Mouse (Mus musculus): ENCODE data around the gene Bpnt1. TPM values are rescaled to one million over a fixed set of nuclear protein-coding genes. Genes with fewer than 3 reads are reported as not detected.

Gene Bpnt1
- total RNA-seq, 1 experiment: 50.6 TPM

DNA sequence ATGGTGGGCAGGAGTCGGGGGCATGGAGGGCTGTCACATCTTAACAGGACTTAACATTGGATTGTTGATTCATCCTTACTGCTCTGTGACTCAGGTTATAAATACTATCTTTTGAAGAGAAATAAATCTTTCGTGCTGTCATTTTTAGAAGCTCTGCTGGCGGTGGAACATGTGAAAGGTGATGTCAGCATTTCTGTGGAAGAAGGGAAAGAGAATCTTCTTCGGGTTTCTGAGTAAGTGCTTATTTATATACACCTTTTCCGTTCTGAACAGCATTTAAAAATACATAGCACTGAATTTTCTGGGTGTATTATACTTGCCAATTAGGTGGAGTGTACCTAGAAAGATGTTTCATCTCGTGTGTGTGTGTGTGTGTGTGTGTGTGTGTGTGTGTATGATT is 35.4 kb downstream of the Bpnt1 start:
- no peak for DNase-seq (ENCODE audit: low read depth, low spot score)
- no peak overlapping the region for H3K27ac ChIP-seq (ENCODE audit: insufficient read depth, low read depth, low read length, poor library complexity, severe bottlenecking)
- no peak overlapping the region for H3K9ac ChIP-seq (ENCODE audit: insufficient read depth, low read depth, low read length, poor library complexity, severe bottlenecking)
- TF ChIP-seq HCFC1 (IDR thresholded peaks at IDR 0.05; ENCODE audit: borderline replicate concordance, insufficient read depth, low read length): no peak
- TF ChIP-seq ZC3H11A (IDR thresholded peaks at IDR 0.05; ENCODE audit: borderline replicate concordance, low read depth, low read length): no peak
- TF ChIP-seq CHD2 (IDR thresholded peaks at IDR 0.05; ENCODE audit: low read depth, low read length): no peak
- no peak for TF ChIP-seq MAFK (IDR thresholded peaks at IDR 0.05; ENCODE audit: insufficient read depth, low read depth, low read length)
- TF ChIP-seq ZNF384 (IDR thresholded peaks at IDR 0.05; ENCODE audit: low read depth, low read length): no peak
- H3K36me3 ChIP-seq (ENCODE audit: control insufficient read depth, insufficient read depth, low read length, poor library complexity, severe bottlenecking): peaks cover 9% of the 10 kb centered on the region
- in situ Hi-C loops (cut with MboI; ENCODE audit: low sequenced_read_pairs in 2 of 2, unreplicated experiment in 2 of 2): no loop called here
- H3K4me1 ChIP-seq (ENCODE audit: control insufficient read depth in 2 of 2, insufficient read depth in 2 of 2, low read length in 2 of 2, poor library complexity in 1 of 2): peaks cover 0 to 5% of the 10 kb centered on the region in 2 experiments; a peak in 1 of 4 replicates
- no peak overlapping the region for H3K4me3 ChIP-seq (ENCODE audit: insufficient read depth in 1 of 2, low read depth in 1 of 2, low read length in 2 of 2, poor library complexity in 1 of 2, severe bottlenecking in 1 of 2)
- no peaks in the 10 kb centered on the region for H3K9me3 ChIP-seq (ENCODE audit: control insufficient read depth, insufficient read depth, low read depth, low read length)

DNA sequence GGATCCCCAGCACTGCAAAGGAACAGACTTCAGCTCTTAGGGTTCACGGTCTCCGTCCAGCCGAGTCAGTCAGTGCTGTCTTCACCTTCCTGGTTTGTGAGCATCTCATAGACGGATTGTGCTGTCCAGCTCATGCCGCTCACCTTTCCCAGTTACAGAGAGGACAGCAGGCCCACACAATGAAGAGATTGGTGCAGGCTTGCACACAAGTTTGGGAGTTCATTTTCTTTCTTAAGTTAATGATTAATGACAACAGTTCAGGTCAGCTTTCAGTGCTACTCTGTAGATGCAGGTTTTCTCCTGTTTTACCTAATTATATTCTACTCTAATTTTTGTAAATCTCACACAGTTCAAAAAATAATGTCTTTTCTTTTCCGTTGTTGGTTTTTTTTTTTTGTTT is 38.0 kb downstream of the Bpnt1 start:
- TF ChIP-seq ZC3H11A (IDR thresholded peaks at IDR 0.05; ENCODE audit: borderline replicate concordance, low read depth, low read length) (no peak), CHD2 (IDR thresholded peaks at IDR 0.05; ENCODE audit: low read depth, low read length) (no peak), ZNF384 (IDR thresholded peaks at IDR 0.05; ENCODE audit: low read depth, low read length) (no peak), MAFK (IDR thresholded peaks at IDR 0.05; ENCODE audit: insufficient read depth, low read depth, low read length) (no peak), HCFC1 (IDR thresholded peaks at IDR 0.05; ENCODE audit: borderline replicate concordance, insufficient read depth, low read length) (no peak)
- Histone ChIP-seq H3K9me3 (ENCODE audit: control insufficient read depth, insufficient read depth, low read depth, low read length) (no peaks in the 10 kb centered on the region), H3K36me3 (ENCODE audit: control insufficient read depth, insufficient read depth, low read length, poor library complexity, severe bottlenecking) (peaks cover 24% of the 10 kb centered on the region), H3K4me3 (ENCODE audit: insufficient read depth in 1 of 2, low read depth in 1 of 2, low read length in 2 of 2, poor library complexity in 1 of 2, severe bottlenecking in 1 of 2) (no peak overlapping the region), H3K27ac (ENCODE audit: insufficient read depth, low read depth, low read length, poor library complexity, severe bottlenecking) (peak overlapping the region; percentile 40; the same call in 1 of the 2 replicates), H3K9ac (ENCODE audit: insufficient read depth, low read depth, low read length, poor library complexity, severe bottlenecking) (no peak overlapping the region), H3K4me1 (ENCODE audit: control insufficient read depth in 2 of 2, insufficient read depth in 2 of 2, low read length in 2 of 2, poor library complexity in 1 of 2) (peaks cover 0 to 4% of the 10 kb centered on the region in 2 experiments; a peak in 1 of 4 replicates)
- no peak for DNase-seq (ENCODE audit: low read depth, low spot score)
- in situ Hi-C loops (cut with MboI; ENCODE audit: low sequenced_read_pairs in 2 of 2, unreplicated experiment in 2 of 2): no loop called here

DNA sequence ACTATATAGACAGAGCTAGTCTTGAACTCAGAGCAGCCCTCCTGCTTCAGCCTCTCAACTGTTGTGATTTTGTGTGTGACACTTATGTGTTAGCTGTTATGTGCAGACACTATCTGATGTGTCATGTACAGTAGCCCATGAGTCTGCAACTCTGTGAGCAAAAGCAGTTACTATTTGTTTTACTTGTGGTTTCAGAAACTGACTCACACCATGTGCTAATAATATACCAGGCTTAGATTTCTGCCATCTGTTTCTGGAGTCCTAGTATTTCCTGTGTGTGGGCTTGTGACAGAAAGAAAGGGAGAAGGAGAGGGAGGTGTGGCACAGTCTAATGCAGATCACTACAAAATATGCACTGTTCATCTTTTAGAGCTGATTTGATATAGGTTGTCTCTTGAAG is 44.4 kb downstream of the Bpnt1 start:
- H3K36me3 ChIP-seq (ENCODE audit: control insufficient read depth, insufficient read depth, low read length, poor library complexity, severe bottlenecking): peaks cover 25% of the 10 kb centered on the region

DNA sequence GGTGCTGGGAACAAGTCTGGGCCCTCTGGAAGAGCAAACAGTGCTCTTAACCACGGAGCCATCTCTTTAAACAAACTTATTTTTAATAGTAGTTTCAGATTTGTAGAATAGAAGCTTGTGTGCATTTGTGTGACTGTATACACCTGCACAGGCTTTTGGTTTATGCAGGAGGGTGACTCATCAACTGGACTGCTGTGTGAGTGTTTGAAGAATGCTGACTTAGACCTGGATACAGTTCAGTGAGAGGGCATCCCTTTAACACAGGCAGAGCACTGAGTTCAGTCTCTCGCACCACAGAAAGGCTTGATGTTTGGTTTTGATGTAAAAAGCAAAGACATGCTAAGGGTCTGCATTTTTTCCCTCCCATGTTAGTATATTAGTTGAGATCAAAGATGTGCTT is 45.5 kb downstream of the Bpnt1 start:
- H3K9me3 ChIP-seq (ENCODE audit: control insufficient read depth, insufficient read depth, low read depth, low read length): no peaks in the 10 kb centered on the region
- no peak for TF ChIP-seq ZNF384 (IDR thresholded peaks at IDR 0.05; ENCODE audit: low read depth, low read length)
- TF ChIP-seq ZC3H11A (IDR thresholded peaks at IDR 0.05; ENCODE audit: borderline replicate concordance, low read depth, low read length): no peak
- no peak for TF ChIP-seq HCFC1 (IDR thresholded peaks at IDR 0.05; ENCODE audit: borderline replicate concordance, insufficient read depth, low read length)
- TF ChIP-seq CHD2 (IDR thresholded peaks at IDR 0.05; ENCODE audit: low read depth, low read length): no peak
- no peak for TF ChIP-seq MAFK (IDR thresholded peaks at IDR 0.05; ENCODE audit: insufficient read depth, low read depth, low read length)
- H3K4me3 ChIP-seq (ENCODE audit: insufficient read depth in 1 of 2, low read depth in 1 of 2, low read length in 2 of 2, poor library complexity in 1 of 2, severe bottlenecking in 1 of 2): no peak overlapping the region
- H3K36me3 ChIP-seq (ENCODE audit: control insufficient read depth, insufficient read depth, low read length, poor library complexity, severe bottlenecking): peaks cover 25% of the 10 kb centered on the region
- no peak overlapping the region for H3K9ac ChIP-seq (ENCODE audit: insufficient read depth, low read depth, low read length, poor library complexity, severe bottlenecking)
- H3K4me1 ChIP-seq (ENCODE audit: control insufficient read depth in 2 of 2, insufficient read depth in 2 of 2, low read length in 2 of 2, poor library complexity in 1 of 2): no peaks in the 10 kb centered on the region
- in situ Hi-C loops (cut with MboI; ENCODE audit: low sequenced_read_pairs in 2 of 2, unreplicated experiment in 2 of 2): loop anchor here in 1 of 2 experiments (5.0 kb wide), 1 partner anchor 40 kb away; no protein-coding TSS in a partner anchor
- no peak overlapping the region for H3K27ac ChIP-seq (ENCODE audit: insufficient read depth, low read depth, low read length, poor library complexity, severe bottlenecking)
- no peak for DNase-seq (ENCODE audit: low read depth, low spot score)

More for the DNA sequence above, 44.4 kb downstream of the Bpnt1 start:
- TF ChIP-seq ZNF384 (IDR thresholded peaks at IDR 0.05; ENCODE audit: low read depth, low read length) (no peak), HCFC1 (IDR thresholded peaks at IDR 0.05; ENCODE audit: borderline replicate concordance, insufficient read depth, low read length) (no peak), CHD2 (IDR thresholded peaks at IDR 0.05; ENCODE audit: low read depth, low read length) (no peak), MAFK (IDR thresholded peaks at IDR 0.05; ENCODE audit: insufficient read depth, low read depth, low read length) (no peak), ZC3H11A (IDR thresholded peaks at IDR 0.05; ENCODE audit: borderline replicate concordance, low read depth, low read length) (no peak)
- no peaks in the 10 kb centered on the region for H3K9me3 ChIP-seq (ENCODE audit: control insufficient read depth, insufficient read depth, low read depth, low read length)
- H3K27ac ChIP-seq (ENCODE audit: insufficient read depth, low read depth, low read length, poor library complexity, severe bottlenecking): no peak overlapping the region
- no peaks in the 10 kb centered on the region for H3K4me1 ChIP-seq (ENCODE audit: control insufficient read depth in 2 of 2, insufficient read depth in 2 of 2, low read length in 2 of 2, poor library complexity in 1 of 2)
- no peak for DNase-seq (ENCODE audit: low read depth, low spot score)
- in situ Hi-C loops (cut with MboI; ENCODE audit: low sequenced_read_pairs in 2 of 2, unreplicated experiment in 2 of 2): loop anchor here in 1 of 2 experiments (5.0 kb wide), 1 partner anchor 41 kb away; no protein-coding TSS in a partner anchor
- no peak overlapping the region for H3K4me3 ChIP-seq (ENCODE audit: insufficient read depth in 1 of 2, low read depth in 1 of 2, low read length in 2 of 2, poor library complexity in 1 of 2, severe bottlenecking in 1 of 2)
- no peak overlapping the region for H3K9ac ChIP-seq (ENCODE audit: insufficient read depth, low read depth, low read length, poor library complexity, severe bottlenecking)
